Comparison of ENCODE assay signal across 9 mouse cellular contexts in the genomic region with DNA sequence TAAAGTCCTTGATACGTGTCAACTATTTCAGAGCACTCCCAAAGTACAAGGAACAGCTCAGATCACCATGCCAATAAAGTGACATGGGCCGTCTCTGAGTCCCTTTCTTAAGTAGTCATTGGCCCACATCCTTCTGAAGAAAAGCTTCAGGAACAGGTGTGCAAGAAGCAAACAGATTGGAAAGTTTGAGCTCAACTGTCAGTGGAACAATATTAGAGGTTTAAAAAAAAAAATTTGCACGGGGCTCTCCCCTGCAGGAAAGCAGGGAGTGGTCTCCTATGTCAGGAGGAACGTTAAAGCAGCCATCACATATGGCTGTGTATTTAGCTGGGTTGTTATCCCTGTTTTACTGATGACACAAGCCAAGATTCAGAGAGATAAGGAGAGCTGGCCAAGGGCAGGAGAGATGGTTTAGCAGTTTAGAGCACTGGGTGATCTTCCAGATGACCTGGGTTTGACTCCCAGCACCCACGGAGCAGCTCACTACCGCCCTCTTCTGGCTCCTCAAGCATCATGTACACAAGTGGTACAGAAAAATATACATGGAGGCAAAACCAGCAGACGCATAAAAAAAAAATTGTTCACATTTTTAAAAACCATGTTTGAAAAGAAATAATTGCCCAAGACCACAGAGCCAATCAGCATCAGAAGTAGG.
DNase-seq lines count a peak whose midpoint lies in the region; TF ChIP-seq lines count a peak whose summit lies in the region.
"Had no signal": no experiment of that assay in that cellular context is flagged by ENCODE, and none has a peak within 500 bp of the region (broad histone marks: within the 10 kb centered on the region; RNA-seq: fewer than 3 reads in every experiment).

No protein-coding gene starts in this region.

- DNase-seq in cerebellum, adult 11 months: peak; percentile 6
- no peak for DNase-seq in cerebellum, adult 11-12 months
- no peak for DNase-seq in lung, adult 2 months
- no peak for DNase-seq in lung, adult 18-20 months
- peak; percentile 51 for DNase-seq in mesoderm, embryonic 11.5 days (ENCODE audit: low read depth, low spot score)
- DNase-seq in gastrocnemius, adult 18-20 months (ENCODE audit: low spot score): no peak
- no peak for DNase-seq in left cerebral cortex, postnatal 36 days (ENCODE audit: low spot score in 2 of 2)

- H3K27ac ChIP-seq in bone marrow, adult 2 months (ENCODE audit: control insufficient read depth, insufficient read depth, low read depth, low read length, poor library complexity): no peak overlapping the region; the same call in 1 of the 2 replicates
- H3K27ac ChIP-seq: hindbrain, embryonic 13.5 days had no signal

- WGBS in lung, adult 2 months: 49% methylated on average over 7 of the region's 7 CpGs
- WGBS in bone marrow, adult 2 months: 48% methylated on average over 7 of the region's 7 CpGs

- intact Hi-C loops in left cerebral cortex, postnatal 36 days (cut with DNase I): no loop called here

- 0 out of 2 replicates have a peak, but pooled peaks have one; percentile 28 for TF ChIP-seq CTCF in lung, adult 2 months (IDR thresholded peaks at IDR 0.05; ENCODE audit: insufficient read depth, low read length)
- peak; percentile 64 for TF ChIP-seq CTCF in bone marrow, adult 2 months (IDR thresholded peaks at IDR 0.05; ENCODE audit: control insufficient read depth, insufficient read depth, low read length)

- no peaks in the 10 kb centered on the region for H3K4me1 ChIP-seq in lung, adult 2 months (ENCODE audit: control insufficient read depth, insufficient read depth, low read length)
- H3K4me1 ChIP-seq in bone marrow, adult 2 months (ENCODE audit: control insufficient read depth, insufficient read depth, low read length): no peaks in the 10 kb centered on the region; the same call in 1 of the 2 replicates

- no peak overlapping the region for H3K4me3 ChIP-seq in lung, adult 2 months (replicated peaks; ENCODE audit: extremely low read depth, low read depth, low read length)
- no peak overlapping the region for H3K4me3 ChIP-seq in bone marrow, adult 2 months (replicated peaks; ENCODE audit: control insufficient read depth, low read depth, low read length)
- H3K4me3 ChIP-seq: hindbrain, embryonic 13.5 days had no signal

- TF ChIP-seq POLR2A in lung, adult 2 months (IDR thresholded peaks at IDR 0.05; ENCODE audit: borderline replicate concordance, extremely low read depth, low read depth, low read length): no peak
- no peak for TF ChIP-seq POLR2A in bone marrow, adult 2 months (IDR thresholded peaks at IDR 0.05; ENCODE audit: borderline replicate concordance, control insufficient read depth, low read depth, low read length)

Comparison
In these comparisons a context has a peak if more than half of its experiments do, and no peak if none do; other contexts are left out.
1. DNase-seq: peak in cerebellum, adult 11 months (single experiment) and mesoderm, embryonic 11.5 days (single experiment); none in cerebellum, adult 11-12 months (single experiment), lung, adult 2 months (single experiment), lung, adult 18-20 months (0 of 2), gastrocnemius, adult 18-20 months (single experiment) and left cerebral cortex, postnatal 36 days (0 of 2).